Mouse (Mus musculus): ENCODE results near the gene Atp6v1a. TPM values are rescaled to one million over a fixed set of nuclear protein-coding genes. Genes with fewer than 3 reads are reported as not detected.

Atp6v1a gene
- polyA plus RNA-seq, 1 experiment from 2014 or later, result 139 TPM

DNA sequence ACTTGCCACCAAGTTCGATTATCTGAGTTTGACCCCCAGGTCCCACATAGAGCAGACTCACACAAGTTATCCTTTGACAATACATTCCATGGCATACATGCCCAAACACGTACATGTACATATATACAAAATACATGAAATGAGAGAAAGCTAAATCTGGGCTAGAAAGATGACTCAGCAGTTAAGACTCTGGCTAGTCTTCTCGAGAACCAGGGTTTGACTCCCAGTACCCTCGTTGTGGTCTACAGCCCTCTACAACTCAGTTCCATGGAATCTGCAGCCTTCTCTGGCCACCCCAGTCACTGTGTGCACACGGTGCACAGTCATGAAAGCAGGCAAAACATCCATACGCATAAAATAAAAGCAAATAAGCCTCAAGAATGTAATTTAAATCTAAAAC, 87.1 kb downstream of the Atp6v1a start:
- Histone ChIP-seq H3K27me3 (replicated peaks) (no peaks in the 10 kb centered on the region), H3K36me3 (no peaks in the 10 kb centered on the region), H3K27ac (replicated peaks) (no peak overlapping the region), H3K4me2 (no peak overlapping the region), H3K9ac (replicated peaks) (no peak overlapping the region), H3K9me3 (replicated peaks) (no peaks in the 10 kb centered on the region), H3K4me1 (no peaks in the 10 kb centered on the region), H3K4me3 (replicated peaks) (no peak overlapping the region)
- WGBS, result 88% methylated on average over 6 of the region's 6 CpGs
- no peak for ATAC-seq (ENCODE audit: low FRiP score)

DNA sequence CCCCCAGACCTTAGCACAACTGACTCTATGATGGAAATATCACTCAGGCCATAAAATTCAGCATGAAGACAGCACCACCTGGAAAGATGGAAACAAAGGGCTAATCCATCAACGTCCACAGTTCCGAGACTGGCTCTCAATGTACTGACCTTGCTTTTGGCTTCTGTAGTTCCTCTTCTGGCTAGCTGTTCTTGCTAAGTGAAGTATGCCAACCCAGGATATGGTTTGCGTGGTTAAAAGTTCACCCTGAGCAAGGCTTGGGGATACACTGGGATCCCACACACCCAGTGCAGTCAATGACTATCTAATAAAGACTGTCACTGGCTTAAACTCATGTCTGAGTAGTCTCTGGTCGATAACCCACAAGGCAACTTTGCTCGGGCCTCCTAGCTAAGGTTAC, 89.4 kb downstream of the Atp6v1a start:
- no peaks in the 10 kb centered on the region for H3K4me1 ChIP-seq
- no peak overlapping the region for H3K27ac ChIP-seq (replicated peaks)
- 73% methylated on average over 5 of the region's 5 CpGs for WGBS
- H3K4me3 ChIP-seq (replicated peaks), result no peak overlapping the region
- H3K9ac ChIP-seq (replicated peaks), result no peak overlapping the region
- H3K27me3 ChIP-seq (replicated peaks), result no peaks in the 10 kb centered on the region
- H3K9me3 ChIP-seq (replicated peaks), result no peaks in the 10 kb centered on the region
- no peaks in the 10 kb centered on the region for H3K36me3 ChIP-seq
- no peak overlapping the region for H3K4me2 ChIP-seq
- no peak for ATAC-seq (ENCODE audit: low FRiP score)

DNA sequence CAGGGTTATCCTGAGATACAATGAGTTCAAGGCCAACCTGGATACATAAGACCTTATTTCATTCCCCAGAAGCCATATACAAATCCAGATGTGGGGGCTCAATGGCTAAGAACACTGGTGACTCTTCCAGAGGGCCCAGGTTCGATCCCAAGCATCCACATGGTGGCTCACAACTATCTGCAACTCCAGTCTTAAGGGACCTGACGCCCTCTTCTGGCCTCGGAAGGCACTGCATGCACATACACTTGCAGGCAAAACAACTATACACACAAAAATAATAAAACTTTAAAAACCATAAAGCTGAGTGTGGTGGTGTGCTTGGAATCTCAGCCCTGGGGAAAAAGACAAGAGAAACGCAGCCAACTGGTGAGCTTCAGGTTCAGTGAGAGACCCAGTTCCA, 100.4 kb downstream of the Atp6v1a start:
- Histone ChIP-seq H3K9me3 (replicated peaks) (0 out of 2 replicates have a peak, but pooled peaks cover 3% of the 10 kb centered on the region), H3K9ac (replicated peaks) (no peak overlapping the region), H3K4me1 (no peaks in the 10 kb centered on the region), H3K4me3 (replicated peaks) (no peak overlapping the region), H3K4me2 (no peak overlapping the region), H3K27ac (replicated peaks) (no peak overlapping the region), H3K36me3 (no peaks in the 10 kb centered on the region), H3K27me3 (replicated peaks) (no peaks in the 10 kb centered on the region)
- ATAC-seq (ENCODE audit: low FRiP score), result no peak
- 88% methylated on average over 4 of the region's 4 CpGs for WGBS

Other genes with a start within 250 kb of the Atp6v1a start
- 6.6 and 7.2 TPM in 2 replicates for gene Ccdc191, start 249.9 kb downstream of the Atp6v1a start, polyA plus RNA-seq (2015; fragmentation: Nextera tagmentation; extraction: Ambion mirVana)
- gene Qtrt2, start 212.9 kb downstream of the Atp6v1a start, polyA plus RNA-seq (2015; fragmentation: Nextera tagmentation; extraction: Ambion mirVana), result 17.8 and 19.3 TPM in 2 replicates
- 3.1 and 3.4 TPM in 2 replicates for gene Zdhhc23, start 159.9 kb downstream of the Atp6v1a start, polyA plus RNA-seq (2015; fragmentation: Nextera tagmentation; extraction: Ambion mirVana)
- gene Gramd1c, start 76.4 kb downstream of the Atp6v1a start, polyA plus RNA-seq (2015; fragmentation: Nextera tagmentation; extraction: Ambion mirVana), result 2.8 and 3.0 TPM in 2 replicates
- 64.2 and 72.0 TPM in 2 replicates for gene Naa50, start 125 bp upstream of the Atp6v1a start, polyA plus RNA-seq (2015; fragmentation: Nextera tagmentation; extraction: Ambion mirVana)
- gene Usf3, start 33.5 kb upstream of the Atp6v1a start, polyA plus RNA-seq (2015; fragmentation: Nextera tagmentation; extraction: Ambion mirVana), result 2.5 TPM in 2 replicates
- gene Sidt1, start 193.5 kb upstream of the Atp6v1a start, polyA plus RNA-seq (2015; fragmentation: Nextera tagmentation; extraction: Ambion mirVana), result 13.3 and 15.4 TPM in 2 replicates
- 12.1 and 15.1 TPM in 2 replicates for gene Spice1, start 207.4 kb upstream of the Atp6v1a start, polyA plus RNA-seq (2015; fragmentation: Nextera tagmentation; extraction: Ambion mirVana)